Mouse (Mus musculus) MEL (cell line): ENCODE results near the gene Ahrr. TPM values are rescaled to one million over a fixed set of nuclear protein-coding genes. Genes with fewer than 3 reads are reported as not detected.

ENCODE experiments used
- DNase-seq: peaks from one replicate; pipeline ENCODE4 v3.0.0; 2011; ENCODE audit warnings: low read depth, low spot score
- H3K27ac ChIP-seq: 2 replicates; pipeline ENCODE4 v1.5.1; 2012; ENCODE audit warnings: low read depth, mild to moderate bottlenecking, control low read depth, low read length, moderate library complexity; ENCODE audit not compliant: control insufficient read depth
- H3K27me3 ChIP-seq, 2 experiments: fragments of 150-350 bp in 1 of 2; sonication (generic) in 1 of 2; 2 replicates each; pipeline ENCODE4 v1.6.1; 2012; ENCODE audit warnings: low read length in 2 of 2, mild to moderate bottlenecking in 2 of 2, improper control_type of control experiment in 1 of 2, moderate library complexity in 1 of 2; ENCODE audit not compliant: insufficient read depth in 2 of 2, control insufficient read depth in 1 of 2
- H3K36me3 ChIP-seq, 2 experiments: 2 replicates each; pipeline ENCODE4 v1.6.1; 2012 to 2014; ENCODE audit warnings: low read length in 2 of 2, improper control_type of control experiment in 1 of 2, inconsistent platforms in 1 of 2, mild to moderate bottlenecking in 1 of 2; ENCODE audit not compliant: insufficient read depth in 2 of 2, control insufficient read depth in 1 of 2
- H3K4me1 ChIP-seq, 2 experiments: fragments of 150-350 bp in 1 of 2; sonication (generic) in 1 of 2; 2 replicates each; pipeline ENCODE4 v1.6.1; 2012; ENCODE audit warnings: low read length in 2 of 2, improper control_type of control experiment in 1 of 2, mild to moderate bottlenecking in 1 of 2; ENCODE audit not compliant: insufficient read depth in 2 of 2, control insufficient read depth in 1 of 2
- H3K4me3 ChIP-seq, 2 experiments: fragments of 150-350 bp in 1 of 2; sonication (generic) in 1 of 2; 2 replicates each; pipeline ENCODE4 v1.5.1; 2012; ENCODE audit warnings: low read depth in 2 of 2, low read length in 2 of 2, mild to moderate bottlenecking in 2 of 2, moderate library complexity in 2 of 2, control low read depth in 1 of 2, improper control_type of control experiment in 1 of 2; ENCODE audit not compliant: control insufficient read depth in 1 of 2, insufficient read depth in 1 of 2
- H3K79me2 ChIP-seq: 2 replicates; pipeline ENCODE4 v1.6.1; 2012; ENCODE audit warnings: mild to moderate bottlenecking, low read length, moderate library complexity; ENCODE audit not compliant: control insufficient read depth, poor library complexity, insufficient read depth
- H3K9ac ChIP-seq: 2 replicates; pipeline ENCODE4 v1.6.1; 2012; ENCODE audit warnings: low read depth, mild to moderate bottlenecking, control low read depth, low read length, moderate library complexity; ENCODE audit not compliant: control insufficient read depth, poor library complexity, severe bottlenecking
- H3K9me3 ChIP-seq: fragments of 150-350 bp; sonication (generic); replicated peaks from 2 replicates; pipeline ENCODE4 v1.6.1; 2012; ENCODE audit warnings: mild to moderate bottlenecking, low read length, improper control_type of control experiment, moderate library complexity; ENCODE audit not compliant: insufficient read depth
- BHLHE40 ChIP-seq: IDR thresholded peaks from 2 replicates; pipeline ENCODE4 v1.6.1; 2012; ENCODE audit warnings: low read depth, mild to moderate bottlenecking, inconsistent platforms, low read length, improper control_type of control experiment, borderline replicate concordance
- CHD1 ChIP-seq: IDR thresholded peaks from 2 replicates; pipeline ENCODE4 v1.6.1; 2012; ENCODE audit warnings: low read depth, mild to moderate bottlenecking, inconsistent platforms, low read length, improper control_type of control experiment
- CTCF ChIP-seq, 3 experiments: IDR thresholded peaks in 2 of 3; conservative IDR thresholded peaks in 1 of 3; 2 replicates each; pipeline ENCODE4 v1.5.1; 2011 to 2012; ENCODE audit warnings: low read length in 3 of 3, low read depth in 2 of 3, mild to moderate bottlenecking in 2 of 3, improper control_type of control experiment in 1 of 3, inconsistent platforms in 1 of 3, mixed read lengths in 1 of 3, moderate library complexity in 1 of 3; ENCODE audit not compliant: control insufficient read depth in 1 of 3, insufficient read depth in 1 of 3, poor library complexity in 1 of 3, severe bottlenecking in 1 of 3
- E2F4 ChIP-seq: IDR thresholded peaks from 2 replicates; pipeline ENCODE4 v1.6.1; 2011; ENCODE audit warnings: low read depth, low read length, improper control_type of control experiment, borderline replicate concordance
- ELF1 ChIP-seq: IDR thresholded peaks from 2 replicates; pipeline ENCODE4 v1.6.1; 2014; ENCODE audit warnings: low read depth, mild to moderate bottlenecking, inconsistent platforms, low read length, improper control_type of control experiment, moderate library complexity
- ETS1 ChIP-seq: IDR thresholded peaks from 2 replicates; pipeline ENCODE4 v1.6.1; 2012; ENCODE audit warnings: low read depth, mild to moderate bottlenecking, inconsistent platforms, low read length, improper control_type of control experiment, moderate library complexity
- GABPA ChIP-seq: IDR thresholded peaks from 2 replicates; pipeline ENCODE4 v1.6.1; 2012; ENCODE audit warnings: low read depth, mild to moderate bottlenecking, inconsistent platforms, low read length, improper control_type of control experiment, moderate library complexity
- GATA1 ChIP-seq: IDR thresholded peaks from 2 replicates; pipeline ENCODE4 v1.6.1; 2011; ENCODE audit warnings: low read depth, low read length, improper control_type of control experiment
- HCFC1 ChIP-seq: IDR thresholded peaks from 2 replicates; pipeline ENCODE4 v1.6.1; 2012; ENCODE audit warnings: low read depth, mild to moderate bottlenecking, inconsistent platforms, low read length, improper control_type of control experiment, moderate library complexity
- MAFK ChIP-seq: IDR thresholded peaks from 2 replicates; pipeline ENCODE4 v1.6.1; 2011; ENCODE audit warnings: low read depth, mild to moderate bottlenecking, low read length, improper control_type of control experiment, borderline replicate concordance
- MAX ChIP-seq: IDR thresholded peaks from 2 replicates; pipeline ENCODE4 v1.6.1; 2011; ENCODE audit warnings: low read length, improper control_type of control experiment
- MYB ChIP-seq: IDR thresholded peaks from 2 replicates; pipeline ENCODE4 v1.6.1; 2011; ENCODE audit warnings: mild to moderate bottlenecking, low read depth, low read length, improper control_type of control experiment
- MYC ChIP-seq: IDR thresholded peaks from 2 replicates; pipeline ENCODE4 v1.6.1; 2011; ENCODE audit warnings: low read depth, mild to moderate bottlenecking, low read length, improper control_type of control experiment, moderate library complexity
- NRF1 ChIP-seq: IDR thresholded peaks from 2 replicates; pipeline ENCODE4 v1.6.1; 2014; ENCODE audit warnings: low read depth, mild to moderate bottlenecking, inconsistent platforms, low read length, improper control_type of control experiment, moderate library complexity; ENCODE audit not compliant: poor library complexity, insufficient read depth, severe bottlenecking
- POLR2A ChIP-seq, 2 experiments: IDR thresholded peaks; 2 replicates each; pipeline ENCODE4 v1.6.1; 2011 to 2012; ENCODE audit warnings: low read length in 2 of 2, mild to moderate bottlenecking in 2 of 2, control low read depth in 1 of 2, improper control_type of control experiment in 1 of 2, low read depth in 1 of 2, moderate library complexity in 1 of 2; ENCODE audit not compliant: control insufficient read depth in 1 of 2, insufficient read depth in 1 of 2, poor library complexity in 1 of 2
- POLR2AphosphoS2 ChIP-seq: IDR thresholded peaks from 2 replicates; pipeline ENCODE4 v1.6.1; 2011; ENCODE audit warnings: low read length, improper control_type of control experiment
- POLR2AphosphoS5 ChIP-seq: IDR thresholded peaks from 2 replicates; pipeline ENCODE4 v1.6.1; 2012; ENCODE audit warnings: low read depth, borderline replicate concordance, mild to moderate bottlenecking, inconsistent platforms, low read length, moderate library complexity, mixed read lengths
- RAD21 ChIP-seq: IDR thresholded peaks from 2 replicates; pipeline ENCODE4 v1.6.1; 2011; ENCODE audit warnings: mild to moderate bottlenecking, low read depth, low read length, improper control_type of control experiment
- RCOR1 ChIP-seq: IDR thresholded peaks from 2 replicates; pipeline ENCODE4 v1.6.1; 2012; ENCODE audit warnings: low read depth, mild to moderate bottlenecking, inconsistent platforms, low read length, improper control_type of control experiment
- SMC3 ChIP-seq: IDR thresholded peaks from 2 replicates; pipeline ENCODE4 v1.6.1; 2011; ENCODE audit warnings: low read depth, low read length, improper control_type of control experiment
- UBTF ChIP-seq: IDR thresholded peaks from 2 replicates; pipeline ENCODE4 v1.6.1; 2012; ENCODE audit warnings: low read depth, mild to moderate bottlenecking, inconsistent platforms, low read length, improper control_type of control experiment, moderate library complexity, borderline replicate concordance; ENCODE audit not compliant: insufficient read depth
- USF1 ChIP-seq: IDR thresholded peaks from 2 replicates; pipeline ENCODE4 v1.6.1; 2014; ENCODE audit warnings: low read depth, mild to moderate bottlenecking, inconsistent platforms, low read length, improper control_type of control experiment, moderate library complexity
- USF2 ChIP-seq, 2 experiments: IDR thresholded peaks; 2 replicates each; pipeline ENCODE4 v1.6.1; 2011 to 2012; ENCODE audit warnings: improper control_type of control experiment in 2 of 2, low read length in 2 of 2, borderline replicate concordance in 1 of 2, inconsistent platforms in 1 of 2, low read depth in 1 of 2, mild to moderate bottlenecking in 1 of 2; ENCODE audit not compliant: insufficient read depth in 1 of 2
- ZC3H11A ChIP-seq: IDR thresholded peaks from 2 replicates; pipeline ENCODE4 v1.6.1; 2012; ENCODE audit warnings: low read depth, mild to moderate bottlenecking, inconsistent platforms, low read length, improper control_type of control experiment
- ZKSCAN1 ChIP-seq: IDR thresholded peaks from 2 replicates; pipeline ENCODE4 v1.6.1; 2012; ENCODE audit warnings: low read depth, mild to moderate bottlenecking, inconsistent platforms, low read length, improper control_type of control experiment, moderate library complexity
- ZMIZ1 ChIP-seq: IDR thresholded peaks from 2 replicates; pipeline ENCODE4 v1.6.1; 2012; ENCODE audit warnings: low read depth, mild to moderate bottlenecking, inconsistent platforms, low read length, improper control_type of control experiment, moderate library complexity
- polyA plus RNA-seq, 2 experiments: library from polyadenylated mRNA; stranded (reverse) in 1 of 2; unstranded in 1 of 2; fragments of >175 nt in 1 of 2; fragments of >200 nt in 1 of 2; gene quantifications; 2 replicates each; pipeline versions ENCODE4 v1.2.1 to v1.2.4; 2012; ENCODE audit warnings: low replicate concordance in 2 of 2, low read depth in 1 of 2; ENCODE audit not compliant: insufficient read length in 2 of 2, insufficient read depth in 1 of 2, missing spikeins in 1 of 2
- total RNA-seq: library from RNA; depleted of rRNA; stranded (reverse); fragments of 300-350 nt; gene quantifications from 2 replicates; pipeline ENCODE4 v1.2.3, GENCODE M21; 2012; rRNA removed

The Ahrr gene
- total RNA-seq (not detected in 2 replicates), polyA plus RNA-seq (under 1 TPM in 1 of 2 experiments, not detected in 1; 0.01 TPM)

DNA sequence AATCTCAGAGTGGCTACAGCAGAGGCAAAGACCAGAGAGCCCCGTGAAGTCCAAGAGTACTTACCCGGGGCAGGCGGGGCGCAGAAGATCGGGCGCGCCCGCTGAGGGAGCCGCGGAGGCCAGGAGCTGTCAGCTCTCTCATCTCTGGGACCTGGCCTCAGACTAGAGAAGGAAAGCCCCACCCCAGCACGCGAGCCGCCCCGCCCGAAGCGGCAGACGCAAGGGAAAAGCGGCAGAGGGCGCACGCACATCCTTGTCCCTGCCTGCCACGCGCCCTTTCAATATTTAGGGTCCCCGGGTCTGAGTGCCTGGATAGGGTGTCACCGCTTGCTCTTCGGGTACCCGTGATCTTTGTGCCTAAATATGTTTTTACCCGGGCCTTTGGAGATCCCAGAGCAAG lies at the start of gene Ahrr:
TSS of gene Ahrr (minus strand) at position 165 of the 400 bp plus-strand sequence.
- H3K4me3 ChIP-seq, result no peak within 1 kb of the TSS
- H3K9me3 ChIP-seq, result no peaks in the 10 kb centered on the region
- no peak for TF ChIP-seq GABPA
- no peak for TF ChIP-seq CHD1
- no peak for TF ChIP-seq ZKSCAN1
- TF ChIP-seq USF1, result no peak
- TF ChIP-seq USF2 (IDR thresholded peaks at IDR 0.05; ENCODE audit: borderline replicate concordance in 1 of 2, insufficient read depth in 1 of 2, low read depth in 1 of 2, low read length in 2 of 2), result no peak
- TF ChIP-seq GATA1, result no peak
- no peak for TF ChIP-seq POLR2AphosphoS5
- TF ChIP-seq ELF1, result no peak
- TF ChIP-seq RCOR1, result no peak
- no peak for TF ChIP-seq MYC
- no peak for TF ChIP-seq MAX
- no peak for TF ChIP-seq ZC3H11A
- no peak for TF ChIP-seq ETS1
- TF ChIP-seq POLR2A (IDR thresholded peaks at IDR 0.05; ENCODE audit: control insufficient read depth in 1 of 2, insufficient read depth in 1 of 2, low read depth in 1 of 2, low read length in 2 of 2, poor library complexity in 1 of 2), result no peak
- no peak for TF ChIP-seq UBTF
- no peak for TF ChIP-seq RAD21
- no peak for TF ChIP-seq ZMIZ1
- no peak for TF ChIP-seq POLR2AphosphoS2
- TF ChIP-seq NRF1, result no peak
- TF ChIP-seq E2F4, result no peak
- no peaks in the 10 kb centered on the region for H3K4me1 ChIP-seq
- no peak for DNase-seq
- no peaks in the 10 kb centered on the region; a peak in 1 of 4 replicates for H3K27me3 ChIP-seq
- H3K36me3 ChIP-seq, result no peaks in the 10 kb centered on the region
- H3K79me2 ChIP-seq, result no peaks in the 10 kb centered on the region
- no peak within 1 kb of the TSS for H3K9ac ChIP-seq
- H3K27ac ChIP-seq, result no peak within 1 kb of the TSS

DNA sequence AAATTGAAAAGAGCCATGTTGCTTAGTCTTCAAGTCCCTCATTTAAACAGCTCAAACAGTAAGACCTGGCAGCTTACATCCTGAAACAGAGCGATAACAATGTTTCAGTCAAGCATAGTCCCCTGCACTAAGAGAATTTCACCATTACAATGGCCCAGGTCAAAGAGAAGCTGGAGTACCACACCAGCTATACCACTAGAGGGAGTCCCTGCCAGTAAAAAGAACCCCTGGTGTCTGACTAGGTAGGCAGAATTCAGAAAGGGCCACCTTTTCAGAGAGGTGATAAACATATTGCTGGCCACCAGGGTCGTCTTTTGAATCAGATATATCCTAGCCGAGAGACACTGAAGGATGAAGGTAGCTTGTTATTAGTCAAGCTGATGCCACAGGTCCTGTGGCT lies 48.9 kb upstream of the Ahrr start:
- Histone ChIP-seq H3K27ac (no peak overlapping the region), H3K9me3 (no peaks in the 10 kb centered on the region), H3K36me3 (peaks cover 0 to 45% of the 10 kb centered on the region in 2 experiments; a peak in 3 of 4 replicates), H3K27me3 (no peaks in the 10 kb centered on the region), H3K9ac (no peak overlapping the region), H3K4me3 (no peak overlapping the region), H3K4me1 (no peaks in the 10 kb centered on the region), H3K79me2 (0 out of 2 replicates have a peak, but pooled peaks cover 2% of the 10 kb centered on the region)
- peak; percentile 72 for DNase-seq
- TF ChIP-seq POLR2AphosphoS5, result no peak
- TF ChIP-seq ZMIZ1, result no peak
- TF ChIP-seq HCFC1, result no peak
- no peak for TF ChIP-seq POLR2AphosphoS2
- TF ChIP-seq CTCF (IDR thresholded peaks at IDR 0.05 in 2 of 3, conservative IDR thresholded peaks at IDR 0.05 in 1 of 3; ENCODE audit: control insufficient read depth in 1 of 3, insufficient read depth in 1 of 3, low read depth in 2 of 3, low read length in 3 of 3, poor library complexity in 1 of 3, severe bottlenecking in 1 of 3), result peak; percentile 52 to 80 (median 76)
- TF ChIP-seq ZC3H11A, result peak; percentile 26; the same call in 1 of the 2 replicates
- TF ChIP-seq MYB, result no peak
- TF ChIP-seq CHD1, result no peak
- TF ChIP-seq RCOR1, result no peak
- TF ChIP-seq RAD21, result peak; percentile 67
- no peak for TF ChIP-seq ZKSCAN1
- TF ChIP-seq MAFK, result no peak
- peak; percentile 65 for TF ChIP-seq SMC3
- no peak for TF ChIP-seq BHLHE40
